8 mouse cellular contexts compared by ENCODE assay signal in the genomic region with DNA sequence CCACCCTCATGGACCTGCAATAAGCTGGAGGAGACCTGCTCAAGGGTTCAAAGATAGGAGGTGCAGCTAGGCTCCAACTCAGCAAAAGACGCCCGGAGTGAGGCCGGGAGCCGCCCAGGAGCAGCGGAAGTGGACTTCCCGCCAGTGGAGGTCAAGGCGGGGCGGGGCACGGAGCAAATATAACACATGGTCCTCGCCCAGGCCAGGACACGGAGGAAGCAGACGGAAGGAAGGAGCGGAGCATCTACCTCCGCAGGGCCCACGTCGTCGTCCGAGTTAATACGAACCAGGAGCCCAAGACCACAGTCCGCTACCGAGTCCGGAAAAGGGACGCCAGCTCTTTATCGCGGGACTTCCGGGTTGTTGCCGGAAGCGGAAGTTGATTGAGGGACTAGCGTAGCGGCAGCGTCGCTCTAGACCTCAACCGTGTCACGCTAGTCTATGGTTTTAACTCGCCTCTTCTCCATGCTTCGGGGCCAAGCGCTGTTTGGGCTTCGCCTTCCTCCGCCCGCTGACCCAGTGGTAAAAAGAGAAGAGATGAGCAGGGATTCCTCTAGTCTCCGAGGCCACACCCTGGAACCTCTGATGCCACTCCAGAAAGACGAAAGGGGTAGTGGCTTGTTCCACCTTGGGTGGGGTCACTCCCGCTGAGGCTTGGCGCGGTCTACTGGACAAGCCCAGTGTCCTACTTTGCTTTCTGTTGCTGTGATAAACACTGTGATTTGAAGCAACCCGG. TPM values are rescaled to one million over a fixed set of nuclear protein-coding genes. Genes with fewer than 3 reads are reported as not detected.
DNase-seq lines count a peak whose midpoint lies in the region; ATAC-seq lines count a peak whose summit lies in the region.

No protein-coding gene starts in this region.

- H3K4me1 ChIP-seq in hindbrain, embryonic 12.5 days: peaks cover 9% of the 10 kb centered on the region

- 2% methylated on average over 46 of the region's 46 CpGs for WGBS in hindbrain, embryonic 12.5 days

- peak overlapping the region; percentile 85 for H3K9ac ChIP-seq in hindbrain, embryonic 12.5 days

- no peaks in the 10 kb centered on the region for H3K9me3 ChIP-seq in hindbrain, embryonic 12.5 days (replicated peaks)

- peak; percentile 90 for DNase-seq in NIH3T3 (ENCODE audit: low read depth)
- DNase-seq in cerebellum, postnatal 10 days: peak; percentile 89 to 90
- DNase-seq in frontal cortex, postnatal 10 days (ENCODE audit: low spot score in 2 of 2): peak; percentile 66 to 82
- DNase-seq in layer of hippocampus, postnatal 14 days (ENCODE audit: low spot score in 2 of 2): peak; percentile 88 to 91
- peak; percentile 86 for DNase-seq in lung, postnatal 14 days
- DNase-seq in retina, adult 2 months (ENCODE audit: low read depth, low spot score): peak; percentile 86
- DNase-seq in thymus, postnatal 36 days: peak; percentile 79 to 80

- H3K4me2 ChIP-seq in hindbrain, embryonic 12.5 days (replicated peaks): peak overlapping the region; percentile 92

- ATAC-seq in hindbrain, embryonic 12.5 days (ENCODE audit: low FRiP score): peak; percentile 91

- no peaks in the 10 kb centered on the region for H3K36me3 ChIP-seq in hindbrain, embryonic 12.5 days

- peak overlapping the region; percentile 80 for H3K4me3 ChIP-seq in hindbrain, embryonic 12.5 days

- peak overlapping the region; percentile 85 for H3K27ac ChIP-seq in hindbrain, embryonic 12.5 days

- no peaks in the 10 kb centered on the region for H3K27me3 ChIP-seq in hindbrain, embryonic 12.5 days

RNA-seq across cellular contexts. Expression of a gene that starts 21.4 kb away (rescaled TPM):
- polyA plus RNA-seq in hindbrain, embryonic 12.5 days (2016; fragmentation: Nextera tagmentation; extraction: Ambion mirVana): not detected in 2 replicates
- total RNA-seq in layer of hippocampus, postnatal 14 days (2021): not detected

RNA-seq across cellular contexts. Expression of a gene that starts 30.7 kb away (rescaled TPM):
- polyA plus RNA-seq in hindbrain, embryonic 12.5 days (2016; fragmentation: Nextera tagmentation; extraction: Ambion mirVana): 666 and 694 TPM in 2 replicates
- 100 to 1,000 TPM; 401 to 404 TPM for total RNA-seq in layer of hippocampus, postnatal 14 days (2021)

RNA-seq across cellular contexts. Expression of a gene that starts 42.1 kb away (rescaled TPM):
- not detected in 2 replicates for polyA plus RNA-seq in hindbrain, embryonic 12.5 days (2016; fragmentation: Nextera tagmentation; extraction: Ambion mirVana)
- not detected for total RNA-seq in layer of hippocampus, postnatal 14 days (2021)

Comparison
In these comparisons a context has a peak if more than half of its experiments do, and no peak if none do; other contexts are left out.
1. Peak in every context shown above with its lines: DNase-seq, ATAC-seq, H3K4me3 ChIP-seq and H3K27ac ChIP-seq.